Mouse (Mus musculus) CH12.LX (cell line): ENCODE data around the gene Naa40.

Experiments
- CTCF ChIP-seq, 2 experiments: IDR thresholded peaks in 1 of 2; conservative IDR thresholded peaks in 1 of 2; 2 replicates each; pipeline ENCODE4 v1.5.1; 2011 to 2012; ENCODE audit warnings: low read depth in 2 of 2, low read length in 2 of 2, improper control_type of control experiment in 1 of 2, inconsistent platforms in 1 of 2, mild to moderate bottlenecking in 1 of 2, moderate library complexity in 1 of 2
- E2F4 ChIP-seq: IDR thresholded peaks from 2 replicates; pipeline ENCODE4 v1.6.1; 2011; ENCODE audit warnings: low read depth, low read length, improper control_type of control experiment; ENCODE audit not compliant: insufficient replicate concordance
- ELF1 ChIP-seq: IDR thresholded peaks from 2 replicates; pipeline ENCODE4 v1.6.1; 2014; ENCODE audit warnings: low read depth, mild to moderate bottlenecking, inconsistent platforms, low read length, improper control_type of control experiment
- HCFC1 ChIP-seq: IDR thresholded peaks from 2 replicates; pipeline ENCODE4 v1.6.1; 2012; ENCODE audit warnings: low read depth, mild to moderate bottlenecking, inconsistent platforms, low read length, improper control_type of control experiment
- MAFK ChIP-seq: IDR thresholded peaks from 2 replicates; pipeline ENCODE4 v1.6.1; 2011; ENCODE audit warnings: low read length, improper control_type of control experiment; ENCODE audit not compliant: insufficient replicate concordance
- POLR2A ChIP-seq: IDR thresholded peaks from 2 replicates; pipeline ENCODE4 v1.6.1; 2011; ENCODE audit warnings: low read depth, mild to moderate bottlenecking, improper control_type of control experiment, low read length
- RAD21 ChIP-seq: IDR thresholded peaks from 2 replicates; pipeline ENCODE4 v1.6.1; 2011; ENCODE audit warnings: low read depth, mild to moderate bottlenecking, low read length, improper control_type of control experiment, moderate library complexity
- UBTF ChIP-seq: IDR thresholded peaks from 2 replicates; pipeline ENCODE4 v1.6.1; 2012; ENCODE audit warnings: low read depth, mild to moderate bottlenecking, inconsistent platforms, low read length, improper control_type of control experiment, moderate library complexity

DNA sequence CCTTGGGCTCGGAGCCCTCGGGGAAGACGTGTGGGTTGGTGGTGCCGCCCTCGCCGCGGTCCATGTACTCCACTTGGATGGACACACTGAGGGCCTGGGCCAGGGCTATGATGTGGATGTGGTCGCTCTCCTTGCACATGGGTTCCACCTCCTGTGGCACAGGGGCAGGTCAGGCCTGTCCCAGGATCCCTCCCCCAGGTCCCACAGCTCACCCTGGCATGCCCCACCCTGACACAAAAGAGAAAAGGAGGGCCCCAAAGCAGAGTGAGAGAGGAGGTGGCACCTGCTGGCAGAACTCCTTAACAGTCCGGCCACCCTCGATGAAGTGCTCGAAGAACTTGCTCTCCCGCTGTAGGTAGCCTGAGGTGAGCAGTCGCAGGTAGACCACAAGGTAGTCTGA, 41.9 kb downstream of the Naa40 start:
- TF ChIP-seq UBTF (no peak), RAD21 (no peak), CTCF (conservative IDR thresholded peaks at IDR 0.05 in 1 of 2, IDR thresholded peaks at IDR 0.05 in 1 of 2; ENCODE audit: low read depth in 2 of 2, low read length in 2 of 2) (no peak), ELF1 (no peak), E2F4 (no peak), HCFC1 (no peak), MAFK (no peak), POLR2A (no peak)
